8 mouse cellular contexts compared by ENCODE assay signal in genomic region chr11:77983937-77984835, GRCm38 (mm10). TPM values are rescaled to one million over a fixed set of nuclear protein-coding genes. Genes with fewer than 3 reads are reported as not detected.
A peak's percentile ranks its signal among the peaks of the same experiment; 100 is the strongest.
DNase-seq lines count a peak whose midpoint lies in the region; ATAC-seq lines count a peak whose summit lies in the region.

No protein-coding gene starts in this region.

- peak; percentile 50 for ATAC-seq in erythroid progenitor cell, adult 5-6 weeks (replicated peaks; ENCODE audit: low FRiP score, poor library complexity, severe bottlenecking)

- DNase-seq in CD8-positive naive resting alpha-beta T cell, adult 2 months (ENCODE audit: low read depth in 2 of 2, low spot score in 2 of 2) = peak; percentile 37 to 54
- peak; percentile 70 for DNase-seq in brain, adult 2 months (ENCODE audit: low read depth, low spot score)
- peak; percentile 79 to 82 for DNase-seq in heart, postnatal 10 days
- peak; percentile 79 to 87 for DNase-seq in kidney, postnatal 4 days
- DNase-seq in lung, adult 18-20 months = peak; percentile 50 to 65
- peak; percentile 50 for DNase-seq in ovary, postnatal 10 days (ENCODE audit: low spot score)
- DNase-seq in thymus, postnatal 0 days (ENCODE audit: low spot score) = peak; percentile 55

- intact Hi-C loops in heart, postnatal 10 days (cut with DNase I) = loop anchor here (5.0 kb wide), 1 partner anchor 193 kb away; the partner anchor contains the start of genes Nek8 and Tlcd1

RNA-seq across cellular contexts. Expression of gene Phf12, which starts 1.6 kb away (rescaled TPM):
- 45.7 and 92.3 TPM in 2 replicates for total RNA-seq in erythroid progenitor cell, adult 5-6 weeks (2015; ENCODE audit: low replicate concordance)
- 27.2 and 39.9 TPM in 2 replicates for total RNA-seq in erythroid progenitor cell, adult 5-6 weeks (2017; ENCODE audit: low replicate concordance)
- 10 to 100 TPM; 39.5 to 41.7 TPM for total RNA-seq in heart, postnatal 10 days (2021)
- 15.1 and 18.4 TPM in 2 replicates for polyA plus RNA-seq in thymus, postnatal 0 days (2015; fragmentation: Nextera tagmentation; extraction: Ambion mirVana)

RNA-seq across cellular contexts. Expression of gene Dhrs13, which starts 47.9 kb away (rescaled TPM):
- 10.1 and 10.8 TPM in 2 replicates for total RNA-seq in erythroid progenitor cell, adult 5-6 weeks (2015; ENCODE audit: low replicate concordance)
- 7.1 and 10.8 TPM in 2 replicates for total RNA-seq in erythroid progenitor cell, adult 5-6 weeks (2017; ENCODE audit: low replicate concordance)
- 1 to 10 TPM; 4.9 to 7.4 TPM for total RNA-seq in heart, postnatal 10 days (2021)
- 10.2 TPM in 2 replicates for polyA plus RNA-seq in thymus, postnatal 0 days (2015; fragmentation: Nextera tagmentation; extraction: Ambion mirVana)

RNA-seq across cellular contexts. Expression of gene Flot2, which starts 53.5 kb away (rescaled TPM):
- total RNA-seq in erythroid progenitor cell, adult 5-6 weeks (2015; ENCODE audit: low replicate concordance) = 15.1 and 24.7 TPM in 2 replicates
- total RNA-seq in erythroid progenitor cell, adult 5-6 weeks (2017; ENCODE audit: low replicate concordance) = 13.1 and 17.6 TPM in 2 replicates
- 10 to 100 TPM; 85.1 to 90.8 TPM for total RNA-seq in heart, postnatal 10 days (2021)
- 50.3 and 55.3 TPM in 2 replicates for polyA plus RNA-seq in thymus, postnatal 0 days (2015; fragmentation: Nextera tagmentation; extraction: Ambion mirVana)

RNA-seq across cellular contexts. Expression of gene Sez6, which starts 53.6 kb away (rescaled TPM):
- not detected in 2 replicates for total RNA-seq in erythroid progenitor cell, adult 5-6 weeks (2015; ENCODE audit: low replicate concordance)
- not detected in 2 replicates for total RNA-seq in erythroid progenitor cell, adult 5-6 weeks (2017; ENCODE audit: low replicate concordance)
- total RNA-seq in heart, postnatal 10 days (2021) = under 1 TPM; 0.22 to 0.64 TPM
- 0.26 TPM in 2 replicates for polyA plus RNA-seq in thymus, postnatal 0 days (2015; fragmentation: Nextera tagmentation; extraction: Ambion mirVana)

Comparison
In these comparisons a context has a peak if more than half of its experiments do, and no peak if none do; other contexts are left out.
1. Peak in every context shown above with its lines: DNase-seq and ATAC-seq.